In genomic region chr17:9169371-9169770, GRCm38 (mm10) we compare ENCODE assay signal across 8 mouse cellular contexts.
DNase-seq lines count a peak whose midpoint lies in the region; ATAC-seq lines count a peak whose summit lies in the region.

No protein-coding gene starts in this region.

- H3K27ac ChIP-seq in heart, embryonic 11.5 days (ENCODE audit: low read depth, low read length): no peak overlapping the region
- peak overlapping the region; percentile 71 for H3K27ac ChIP-seq in hindbrain, embryonic 13.5 days

- no peak overlapping the region for H3K4me3 ChIP-seq in heart, embryonic 11.5 days (ENCODE audit: low read depth, low read length)
- H3K4me3 ChIP-seq in hindbrain, embryonic 13.5 days: no peak overlapping the region

- peak; percentile 38 to 82 for DNase-seq in heart, adult 18-20 months
- DNase-seq in adipocyte (ENCODE audit: low spot score): peak; percentile 77
- DNase-seq in embryo, embryonic 9.5 days (ENCODE audit: extremely low spot score): peak; percentile 70
- peak; percentile 60 to 95 for DNase-seq in layer of hippocampus, postnatal 25 days (ENCODE audit: extremely low spot score in 1 of 2, low spot score in 1 of 2)
- peak; percentile 87 for DNase-seq in right cerebral cortex, postnatal 4 days

- no peaks in the 10 kb centered on the region for H3K36me3 ChIP-seq in heart, embryonic 11.5 days (ENCODE audit: control insufficient read depth, insufficient read depth, low read length)
- no peaks in the 10 kb centered on the region for H3K36me3 ChIP-seq in hindbrain, embryonic 13.5 days

- H3K9me3 ChIP-seq in heart, embryonic 11.5 days (replicated peaks; ENCODE audit: control insufficient read depth, low read length): no peaks in the 10 kb centered on the region
- no peaks in the 10 kb centered on the region; the same call in 1 of the 2 replicates for H3K9me3 ChIP-seq in hindbrain, embryonic 13.5 days

- H3K9ac ChIP-seq in heart, embryonic 11.5 days (ENCODE audit: low read depth, low read length): no peak overlapping the region
- no peak overlapping the region for H3K9ac ChIP-seq in hindbrain, embryonic 13.5 days

- H3K27me3 ChIP-seq in heart, embryonic 11.5 days (ENCODE audit: control insufficient read depth, insufficient read depth, low read length): no peaks in the 10 kb centered on the region
- H3K27me3 ChIP-seq in hindbrain, embryonic 13.5 days: no peaks in the 10 kb centered on the region

- no peak for ATAC-seq in heart, embryonic 11.5 days (replicated peaks; ENCODE audit: insufficient number of reproducible peaks, low FRiP score, low TSS enrichment)
- ATAC-seq in hindbrain, embryonic 13.5 days (ENCODE audit: low FRiP score): no peak
- ATAC-seq in megakaryocyte progenitor cell, adult 5-6 weeks (replicated peaks; ENCODE audit: poor library complexity): peak; percentile 62

- no peak overlapping the region for H3K4me2 ChIP-seq in heart, embryonic 11.5 days
- H3K4me2 ChIP-seq in hindbrain, embryonic 13.5 days: peak overlapping the region; percentile 89

- H3K4me1 ChIP-seq in heart, embryonic 11.5 days (ENCODE audit: control insufficient read depth, insufficient read depth, low read length): peaks cover 7% of the 10 kb centered on the region; the same call in 1 of the 2 replicates
- H3K4me1 ChIP-seq in hindbrain, embryonic 13.5 days (replicated peaks): peaks cover 32% of the 10 kb centered on the region

- WGBS in heart, embryonic 11.5 days (ENCODE audit: insufficient replicate concordance): 20% methylated on average over 11 of the region's 11 CpGs
- 17% methylated on average over 11 of the region's 11 CpGs for WGBS in hindbrain, embryonic 13.5 days
